Mouse (Mus musculus): ENCODE results near the gene Traf2.

GRCm38 (mm10) chr2:25588227-25588907 is 41.6 kb upstream of the Traf2 start:
- TF ChIP-seq CTCF (conservative IDR thresholded peaks at IDR 0.05; ENCODE audit: insufficient read depth, insufficient read length, low read depth, low read length) (no peak), POLR2A (IDR thresholded peaks at IDR 0.05; ENCODE audit: low read depth, low read length) (no peak)

Data from kidney, adult 2 months (tissue).